Mouse (Mus musculus) liver, postnatal 0 days (tissue): ENCODE measurements at regions not wholly inside any gene's neighbourhood (a gene's known extent, or its start where the extent isn't known, plus 50 kb on each side); places are given as distances from the start of the nearest gene placed in this dataset.

Experiments
- ATAC-seq: fragments of 200-750 bp; cut with Nextera tagmentation; 2 replicates; pipeline ENCODE4 v1.8.0; 2017; ENCODE audit warnings: mild to moderate bottlenecking, moderate library complexity
- DNase-seq: peaks from one replicate; pipeline ENCODE4 v3.0.0-alpha.2; 2016
- H3K27ac ChIP-seq: fragments of 300-500 bp; sonication (generic); 2 replicates; pipeline ENCODE4 v1.5.1; 2014; ENCODE audit warnings: antibody characterized with exemption, moderate library complexity, mild to moderate bottlenecking, low read depth
- H3K27me3 ChIP-seq: fragments of 300-500 bp; sonication (generic); 2 replicates; pipeline ENCODE4 v1.6.1; 2014; ENCODE audit warnings: low read length, control low read depth, mixed read lengths; ENCODE audit not compliant: insufficient read depth
- H3K36me3 ChIP-seq: fragments of 300-500 bp; sonication (generic); replicated peaks from 2 replicates; pipeline ENCODE4 v1.6.1; 2014; ENCODE audit warnings: mild to moderate bottlenecking, control low read depth, low read length, moderate library complexity, mixed read lengths; ENCODE audit not compliant: insufficient read depth
- H3K4me1 ChIP-seq: fragments of 300-500 bp; sonication (generic); 2 replicates; pipeline ENCODE4 v1.6.1; 2014; ENCODE audit warnings: antibody characterized with exemption, mild to moderate bottlenecking, control low read depth; ENCODE audit not compliant: insufficient read depth
- H3K4me2 ChIP-seq: fragments of 300-500 bp; sonication (generic); 2 replicates; pipeline ENCODE4 v1.6.1; 2014; ENCODE audit warnings: low read depth, mild to moderate bottlenecking, low read length, moderate library complexity, mixed read lengths
- H3K4me3 ChIP-seq: fragments of 300-500 bp; sonication (generic); 2 replicates; pipeline ENCODE4 v1.5.1; 2014; ENCODE audit warnings: low read depth, low read length
- H3K9ac ChIP-seq: fragments of 300-500 bp; sonication (generic); replicated peaks from 2 replicates; pipeline ENCODE4 v1.6.1; 2014; ENCODE audit warnings: mild to moderate bottlenecking, moderate library complexity
- H3K9me3 ChIP-seq: fragments of 300-500 bp; sonication (generic); 2 replicates; pipeline ENCODE4 v1.6.1; 2016; ENCODE audit warnings: mild to moderate bottlenecking, control low read depth, low read length, mixed read lengths
- CTCF ChIP-seq: sonication (generic); IDR thresholded peaks from 2 replicates; pipeline ENCODE4 v1.5.1; 2016; ENCODE audit warnings: antibody characterized with exemption, low read depth
- EP300 ChIP-seq: IDR thresholded peaks from 2 replicates; pipeline ENCODE4 v1.6.1; 2016; ENCODE audit warnings: antibody characterized with exemption, low read depth, mild to moderate bottlenecking
- WGBS: fragments of 180-500 bp; shearing (Covaris S2); extraction: QIAGEN DNeasy Blood & Tissue Kit; methylation state at CpG from one replicate; pipeline ENCODE4 v1.1.7; 2014; ENCODE audit not compliant: insufficient replicate concordance; 5-methylcytosine and 5-hydroxymethylcytosine counted together

DNA sequence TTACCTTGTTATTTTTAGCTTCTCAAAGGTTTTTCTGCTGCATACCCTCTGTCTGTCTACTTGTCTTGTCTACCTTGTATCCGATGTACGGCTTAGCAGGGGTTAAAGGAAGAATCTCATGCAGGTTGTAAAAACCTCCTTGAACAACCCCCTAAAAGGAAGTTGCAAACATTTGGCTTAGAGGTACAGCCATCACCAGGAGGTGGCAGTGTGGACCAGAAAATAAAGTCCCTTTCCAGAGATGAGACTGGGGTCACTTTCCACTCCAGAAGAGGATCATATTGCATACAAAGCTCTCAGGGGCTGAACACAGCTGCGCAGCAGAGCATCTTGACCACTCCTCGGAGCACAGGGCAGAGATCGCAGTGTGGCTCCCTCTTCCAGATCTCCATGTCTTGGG is 109.0 kb upstream of the Ralgapa2 start:
- 22% methylated on average over 5 of the region's 5 CpGs for WGBS
- Histone ChIP-seq H3K9ac (no peak overlapping the region), H3K36me3 (no peaks in the 10 kb centered on the region), H3K27me3 (no peaks in the 10 kb centered on the region; the same call in 1 of the 2 replicates), H3K4me2 (no peak overlapping the region), H3K4me1 (no peaks in the 10 kb centered on the region), H3K4me3 (no peak overlapping the region), H3K27ac (no peak overlapping the region), H3K9me3 (no peaks in the 10 kb centered on the region)
- ATAC-seq (no peak), DNase-seq (peak; percentile 46)
- TF ChIP-seq EP300 (no peak), CTCF (peak; percentile 67)

DNA sequence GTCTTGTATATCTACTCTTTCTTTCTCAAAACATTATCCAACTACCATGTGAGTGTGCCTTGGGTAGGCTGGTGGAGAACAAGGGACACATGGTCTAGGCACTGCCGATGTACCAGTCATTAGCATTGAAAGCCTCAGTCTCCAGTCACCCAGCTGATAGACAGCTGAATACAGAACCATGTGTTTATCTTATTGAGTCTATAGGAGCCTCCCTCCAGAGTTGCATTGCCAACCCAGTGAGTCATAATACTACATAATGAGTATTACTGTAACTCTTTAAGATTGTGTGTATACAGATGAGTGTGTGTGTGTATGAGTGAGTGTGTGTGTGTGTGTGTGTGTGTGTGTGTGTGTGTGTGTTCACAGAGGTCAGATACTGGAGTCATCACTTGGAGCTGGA is 110.9 kb upstream of the Ralgapa2 start:
- no peak overlapping the region for H3K4me3 ChIP-seq
- no peak overlapping the region for H3K9ac ChIP-seq
- TF ChIP-seq CTCF (no peak), EP300 (no peak)
- DNase-seq (no peak), ATAC-seq (peak; percentile 56; the same call in 1 of the 2 replicates)
- H3K4me2 ChIP-seq = no peak overlapping the region
- H3K27ac ChIP-seq = no peak overlapping the region
- no peaks in the 10 kb centered on the region for H3K36me3 ChIP-seq
- no peaks in the 10 kb centered on the region for H3K4me1 ChIP-seq
- WGBS = 66% methylated on average over 1 of the region's 1 CpGs
- no peaks in the 10 kb centered on the region; the same call in 1 of the 2 replicates for H3K27me3 ChIP-seq
- no peaks in the 10 kb centered on the region for H3K9me3 ChIP-seq

DNA sequence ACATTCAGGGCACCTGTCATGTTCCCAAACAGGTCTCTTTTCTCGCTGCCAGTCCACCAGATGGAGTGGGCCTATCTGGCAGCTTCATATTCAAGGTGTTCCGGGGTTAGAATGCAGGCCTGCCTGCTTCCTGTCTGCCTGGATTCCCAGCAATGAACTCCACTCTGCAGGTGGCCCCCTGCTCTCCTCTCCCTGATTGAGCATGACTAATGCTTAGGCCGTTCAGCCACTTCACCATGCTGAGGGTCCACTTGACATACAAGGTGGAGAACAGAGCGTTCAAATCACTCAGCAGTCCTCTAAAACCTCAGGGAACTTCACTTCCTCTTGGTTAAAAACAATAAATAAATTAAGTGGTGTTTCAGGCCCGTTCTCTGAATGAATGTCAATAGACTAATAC is 112.1 kb upstream of the Ralgapa2 start:
- H3K4me2 ChIP-seq = no peak overlapping the region
- no peak for DNase-seq
- H3K9me3 ChIP-seq = no peaks in the 10 kb centered on the region
- H3K27me3 ChIP-seq = no peaks in the 10 kb centered on the region; the same call in 1 of the 2 replicates
- H3K4me3 ChIP-seq = no peak overlapping the region
- H3K4me1 ChIP-seq = no peaks in the 10 kb centered on the region
- WGBS = 62% methylated on average over 5 of the region's 5 CpGs
- H3K27ac ChIP-seq = no peak overlapping the region
- no peak overlapping the region for H3K9ac ChIP-seq
- ATAC-seq = no peak
- H3K36me3 ChIP-seq = no peaks in the 10 kb centered on the region
- TF ChIP-seq EP300 = no peak
- no peak for TF ChIP-seq CTCF

DNA sequence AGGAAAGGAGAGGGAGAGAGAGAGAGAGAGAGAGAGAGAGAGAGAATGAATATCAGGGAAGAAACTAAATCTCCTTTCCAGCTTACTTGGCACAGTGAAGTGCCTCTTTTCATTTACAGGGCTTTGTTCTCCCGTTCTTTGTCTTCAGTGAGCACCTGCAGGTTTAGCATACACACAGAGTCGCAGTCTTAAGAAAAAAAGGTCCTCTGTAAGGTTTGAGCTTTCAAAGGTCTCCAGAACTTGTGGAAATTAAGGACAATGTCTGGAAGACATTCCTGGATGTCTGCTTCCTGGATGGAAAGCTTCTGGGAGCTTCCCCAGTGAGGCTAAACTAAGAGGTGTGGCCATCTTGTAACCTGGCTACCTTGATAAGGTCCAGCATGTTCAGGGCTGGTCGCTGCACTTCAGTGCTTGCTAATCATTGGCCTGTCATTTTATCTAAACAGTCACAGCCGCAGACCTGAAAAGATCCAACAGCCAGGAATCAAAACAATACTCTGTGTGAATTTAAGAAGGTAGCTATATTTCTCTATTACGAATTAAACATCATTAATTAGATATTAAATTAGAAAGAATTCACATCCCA is 113.1 kb upstream of the Ralgapa2 start:
- WGBS = 44% methylated on average over 5 of the region's 5 CpGs
- Histone ChIP-seq H3K4me1 (no peaks in the 10 kb centered on the region), H3K9me3 (no peaks in the 10 kb centered on the region), H3K27me3 (no peaks in the 10 kb centered on the region; the same call in 1 of the 2 replicates), H3K9ac (no peak overlapping the region), H3K4me2 (no peak overlapping the region), H3K27ac (no peak overlapping the region), H3K4me3 (no peak overlapping the region), H3K36me3 (no peaks in the 10 kb centered on the region)
- DNase-seq (no peak), ATAC-seq (no peak)
- no peak for TF ChIP-seq CTCF
- TF ChIP-seq EP300 = no peak

DNA sequence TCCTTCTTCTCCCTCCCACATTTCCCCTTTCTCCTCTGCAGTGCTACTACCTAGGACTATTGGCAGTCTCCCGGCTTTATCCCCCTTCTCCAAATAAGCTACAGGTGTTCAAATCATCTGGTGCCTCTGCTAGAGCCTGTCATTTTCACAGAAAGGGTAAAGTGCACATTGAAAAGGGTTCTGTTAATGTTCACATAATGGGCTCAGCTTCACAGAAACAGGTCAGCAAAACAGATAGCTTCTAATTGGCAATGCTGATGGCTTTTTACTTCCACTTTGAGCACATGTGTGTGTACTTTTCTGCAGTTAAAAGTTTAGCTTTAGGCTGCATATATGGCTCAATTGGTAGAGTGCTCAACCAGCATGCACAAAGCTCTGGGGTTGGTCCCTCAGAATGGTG is 114.4 kb upstream of the Ralgapa2 start:
- H3K9ac ChIP-seq = no peak overlapping the region
- ATAC-seq = no peak
- H3K4me3 ChIP-seq = no peak overlapping the region
- H3K27ac ChIP-seq = no peak overlapping the region
- H3K4me2 ChIP-seq = no peak overlapping the region
- no peaks in the 10 kb centered on the region for H3K4me1 ChIP-seq
- no peaks in the 10 kb centered on the region; the same call in 1 of the 2 replicates for H3K27me3 ChIP-seq
- DNase-seq = no peak
- 20% methylated on average over 1 of the region's 1 CpGs for WGBS
- no peaks in the 10 kb centered on the region for H3K36me3 ChIP-seq
- no peaks in the 10 kb centered on the region for H3K9me3 ChIP-seq
- TF ChIP-seq CTCF (no peak), EP300 (no peak)

DNA sequence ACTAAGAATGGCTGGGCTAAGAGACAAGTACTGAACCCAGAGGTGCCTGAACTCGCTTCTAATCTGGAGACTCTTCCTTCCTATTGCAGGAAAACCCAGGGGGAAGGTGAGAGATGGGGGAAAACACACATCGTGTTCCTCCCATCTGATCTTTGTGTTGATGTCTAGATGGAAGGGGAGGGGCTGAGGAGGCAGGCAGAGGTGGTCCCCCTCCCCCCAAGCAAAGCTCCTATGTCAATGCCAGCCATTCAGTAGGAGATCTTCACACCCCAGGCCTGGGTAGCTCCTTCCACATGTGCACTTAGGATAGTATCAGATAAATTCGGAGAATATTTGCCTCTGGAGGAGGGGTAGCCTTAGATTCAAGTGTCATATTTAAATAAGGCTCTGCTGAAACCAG is 118.0 kb upstream of the Ralgapa2 start:
- Histone ChIP-seq H3K4me3 (no peak overlapping the region), H3K9me3 (no peaks in the 10 kb centered on the region), H3K9ac (no peak overlapping the region), H3K36me3 (no peaks in the 10 kb centered on the region), H3K27ac (no peak overlapping the region), H3K27me3 (no peaks in the 10 kb centered on the region), H3K4me1 (no peaks in the 10 kb centered on the region), H3K4me2 (no peak overlapping the region)
- TF ChIP-seq CTCF (no peak), EP300 (no peak)
- no peak for DNase-seq
- ATAC-seq = no peak
- WGBS = 57% methylated on average over 3 of the region's 3 CpGs
